Mouse (Mus musculus) embryo, embryonic 10.5 days (tissue): ENCODE measurements at regions not wholly inside any gene's neighbourhood (a gene's known extent, or its start where the extent isn't known, plus 50 kb on each side); places are given as distances from the start of the nearest gene placed in this dataset.

ENCODE experiments used
- DNase-seq: peaks from one replicate; pipeline ENCODE4 v3.0.0-alpha.2; 2015; ENCODE audit warnings: low spot score

GRCm38 (mm10) chr3:110366151-110366550 is 115.4 kb upstream of the Prmt6 start:
- DNase-seq = no peak

GRCm38 (mm10) chr3:110361900-110362299 is 111.1 kb upstream of the Prmt6 start:
- DNase-seq = peak; percentile 32

GRCm38 (mm10) chr3:110356822-110357594 is 106.2 kb upstream of the Prmt6 start:
- DNase-seq = no peak

GRCm38 (mm10) chr3:110353654-110354053 is 102.9 kb upstream of the Prmt6 start:
- no peak for DNase-seq

GRCm38 (mm10) chr3:110350075-110350474 is 99.3 kb upstream of the Prmt6 start:
- DNase-seq = no peak

- no peak for DNase-seq
These were observed 98.6 kb upstream of the Prmt6 start for GRCm38 (mm10) chr3:110349446-110349845.

- DNase-seq = peak; percentile 29
These were observed 94.0 kb upstream of the Prmt6 start for GRCm38 (mm10) chr3:110344846-110345245.

GRCm38 (mm10) chr3:110340067-110340466 is 89.3 kb upstream of the Prmt6 start:
- no peak for DNase-seq

GRCm38 (mm10) chr3:110339026-110339606 is 88.3 kb upstream of the Prmt6 start:
- DNase-seq = no peak

- DNase-seq = no peak
These were observed 78.4 kb upstream of the Prmt6 start for GRCm38 (mm10) chr3:110329175-110329574.

GRCm38 (mm10) chr3:110310270-110310669 is 59.5 kb upstream of the Prmt6 start:
- DNase-seq = no peak

GRCm38 (mm10) chr3:110303166-110303565 is 52.4 kb upstream of the Prmt6 start:
- no peak for DNase-seq
